Mouse (Mus musculus) heart, adult 11 months (tissue): ENCODE data around the gene Cnr2.

Source experiments
- DNase-seq: peaks from one replicate; pipeline ENCODE4 v3.0.0; 2022

Cnr2 gene

DNA sequence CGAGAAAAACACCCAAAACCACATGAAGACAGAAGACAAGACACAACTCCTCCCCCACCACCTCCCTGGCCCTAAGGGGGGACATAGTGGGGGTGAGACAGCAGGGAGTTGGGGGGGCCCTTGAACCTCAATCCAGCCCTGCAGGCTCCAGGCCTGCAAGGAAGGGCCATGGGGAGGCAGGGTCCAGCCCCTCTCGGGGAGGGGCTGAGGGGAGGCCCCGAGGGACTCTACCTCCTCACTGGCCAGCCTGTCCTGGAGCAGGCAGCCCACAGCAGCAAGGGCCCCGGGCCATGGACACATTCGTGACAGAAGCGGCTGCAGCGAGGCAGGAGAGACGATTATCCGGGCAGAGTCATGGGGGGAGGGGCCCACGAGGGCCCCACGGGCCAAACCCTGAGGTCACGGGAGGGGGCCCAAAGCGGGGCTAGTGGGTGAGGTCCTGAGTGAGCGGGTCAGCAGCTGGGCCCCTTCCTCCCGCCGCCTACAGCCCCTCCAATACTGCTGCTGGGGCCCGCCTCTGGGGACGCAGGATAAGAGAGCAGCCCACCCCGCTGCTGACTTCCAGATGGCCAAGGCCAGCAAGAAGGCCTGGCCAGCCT lies 73.2 kb downstream of the Cnr2 start:
- DNase-seq = peak; percentile 93

DNA sequence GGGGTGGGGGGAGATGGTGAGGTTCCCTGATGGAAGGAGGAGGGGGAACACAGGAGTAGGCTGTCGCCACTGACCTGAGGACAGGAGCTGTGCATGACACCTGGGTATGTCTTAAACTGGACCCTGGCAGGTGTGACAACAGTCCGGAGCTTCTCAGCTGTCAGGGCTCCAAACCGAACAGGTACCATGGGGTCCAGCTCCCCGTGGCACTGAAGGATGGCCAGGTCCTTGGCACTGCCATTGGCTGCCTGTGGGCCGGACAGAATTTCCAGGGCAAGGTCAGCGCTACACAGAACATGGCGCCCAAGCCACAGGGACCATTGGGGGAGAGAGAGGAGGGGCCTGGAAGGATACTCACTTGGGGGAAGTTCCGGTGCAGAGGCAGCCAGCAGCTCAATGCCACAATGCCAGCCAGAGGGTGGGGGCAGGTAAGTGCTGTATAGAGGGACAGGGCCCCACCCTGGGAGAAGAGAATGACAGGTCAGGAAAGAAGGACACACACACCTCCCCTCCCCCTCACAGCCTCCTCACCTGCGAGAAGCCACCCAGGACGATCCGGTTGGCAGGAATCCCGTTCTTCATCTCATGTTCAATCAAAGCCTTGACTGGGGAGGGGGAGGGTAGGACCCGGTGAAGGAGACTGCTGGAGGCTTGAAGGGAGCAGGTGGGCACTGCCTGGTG lies 74.0 kb downstream of the Cnr2 start:
- peak; percentile 92 for DNase-seq
